ENCODE assay signal across 21 mouse cellular contexts in the genomic region with DNA sequence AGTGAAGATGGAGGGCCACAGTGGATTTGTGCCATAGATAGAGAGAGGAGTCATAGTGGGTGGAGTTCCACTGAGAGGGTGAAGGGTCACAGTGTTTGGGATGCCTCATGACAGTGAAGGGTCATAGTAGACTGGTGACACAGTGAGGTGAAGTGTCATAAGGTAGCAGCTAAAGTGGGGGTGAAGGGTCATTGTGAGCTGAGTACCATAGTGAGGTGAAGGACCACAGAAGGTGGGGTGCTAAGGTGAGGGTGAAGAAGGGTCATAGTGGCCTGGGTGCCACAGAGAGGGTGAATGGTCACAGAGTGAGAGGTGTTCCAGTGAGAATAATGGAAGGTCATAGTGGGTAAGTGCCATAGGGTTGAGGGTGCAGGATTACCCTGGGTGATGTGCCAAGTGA.
A peak's percentile ranks its signal among the peaks of the same experiment; 100 is the strongest.
DNase-seq lines count a peak whose midpoint lies in the region; ATAC-seq and TF ChIP-seq lines count a peak whose summit lies in the region.
"Had no signal": no experiment of that assay in that cellular context is flagged by ENCODE, and none has a peak within 500 bp of the region (broad histone marks: within the 10 kb centered on the region; RNA-seq: fewer than 3 reads in every experiment).

No protein-coding gene starts in this region.

- no peak for TF ChIP-seq POLR2A in cortical plate, adult 2 months (IDR thresholded peaks at IDR 0.05; ENCODE audit: extremely low read depth, insufficient read depth, low read length)

- no peaks in the 10 kb centered on the region for H3K9me3 ChIP-seq in limb, embryonic 12.5 days
- no peaks in the 10 kb centered on the region for H3K9me3 ChIP-seq in limb, embryonic 10.5 days (replicated peaks)
- no peaks in the 10 kb centered on the region for H3K9me3 ChIP-seq in midbrain, embryonic 14.5 days (ENCODE audit: control insufficient read depth, low read length)
- no peaks in the 10 kb centered on the region for H3K9me3 ChIP-seq in midbrain, embryonic 11.5 days (ENCODE audit: control insufficient read depth, low read length)
- H3K9me3 ChIP-seq in embryonic facial prominence, embryonic 12.5 days = no peaks in the 10 kb centered on the region
- H3K9me3 ChIP-seq: embryonic facial prominence, embryonic 13.5 days; forebrain, embryonic 13.5 days; hindbrain, embryonic 12.5 days had no signal

- H3K36me3 ChIP-seq in limb, embryonic 12.5 days = no peaks in the 10 kb centered on the region
- no peaks in the 10 kb centered on the region for H3K36me3 ChIP-seq in limb, embryonic 10.5 days
- no peaks in the 10 kb centered on the region for H3K36me3 ChIP-seq in midbrain, embryonic 14.5 days (ENCODE audit: control insufficient read depth, insufficient read depth, low read length)
- no peaks in the 10 kb centered on the region for H3K36me3 ChIP-seq in midbrain, embryonic 11.5 days (ENCODE audit: control insufficient read depth, insufficient read depth, low read length)
- no peaks in the 10 kb centered on the region for H3K36me3 ChIP-seq in embryonic facial prominence, embryonic 12.5 days
- H3K36me3 ChIP-seq: embryonic facial prominence, embryonic 13.5 days; hindbrain, embryonic 12.5 days had no signal

- intact Hi-C loops in left cerebral cortex, postnatal 10 days (cut with DNase I) = no loop called here

- H3K4me3 ChIP-seq in limb, embryonic 12.5 days (replicated peaks) = no peak overlapping the region
- H3K4me3 ChIP-seq in limb, embryonic 10.5 days = no peak overlapping the region
- no peak overlapping the region for H3K4me3 ChIP-seq in midbrain, embryonic 14.5 days (replicated peaks; ENCODE audit: low read depth, low read length)
- no peak overlapping the region for H3K4me3 ChIP-seq in midbrain, embryonic 11.5 days (ENCODE audit: low read depth, low read length)
- H3K4me3 ChIP-seq in cortical plate, adult 2 months (ENCODE audit: insufficient read depth, low read length) = no peak overlapping the region
- no peak overlapping the region for H3K4me3 ChIP-seq in embryonic facial prominence, embryonic 12.5 days
- H3K4me3 ChIP-seq: embryonic facial prominence, embryonic 13.5 days; forebrain, embryonic 13.5 days; gastrocnemius, adult 2 months; hindbrain, embryonic 12.5 days had no signal

- H3K4me1 ChIP-seq in limb, embryonic 12.5 days (replicated peaks) = no peaks in the 10 kb centered on the region
- no peaks in the 10 kb centered on the region for H3K4me1 ChIP-seq in limb, embryonic 10.5 days
- H3K4me1 ChIP-seq in midbrain, embryonic 14.5 days (ENCODE audit: control insufficient read depth, insufficient read depth, low read length) = no peaks in the 10 kb centered on the region
- no peaks in the 10 kb centered on the region for H3K4me1 ChIP-seq in midbrain, embryonic 11.5 days (ENCODE audit: control insufficient read depth, insufficient read depth, low read length)
- H3K4me1 ChIP-seq in cortical plate, adult 2 months (ENCODE audit: control insufficient read depth, insufficient read depth, low read length) = peaks cover 2% of the 10 kb centered on the region
- H3K4me1 ChIP-seq in embryonic facial prominence, embryonic 12.5 days = no peaks in the 10 kb centered on the region
- H3K4me1 ChIP-seq: forebrain, embryonic 13.5 days; hindbrain, embryonic 12.5 days had no signal

- H3K27me3 ChIP-seq in limb, embryonic 12.5 days = no peaks in the 10 kb centered on the region
- no peaks in the 10 kb centered on the region for H3K27me3 ChIP-seq in limb, embryonic 10.5 days (ENCODE audit: low read depth, poor library complexity, severe bottlenecking)
- no peaks in the 10 kb centered on the region for H3K27me3 ChIP-seq in midbrain, embryonic 14.5 days (ENCODE audit: control insufficient read depth, insufficient read depth, low read length)
- no peaks in the 10 kb centered on the region for H3K27me3 ChIP-seq in midbrain, embryonic 11.5 days (ENCODE audit: control insufficient read depth, insufficient read depth, low read length)
- H3K27me3 ChIP-seq in embryonic facial prominence, embryonic 12.5 days = no peaks in the 10 kb centered on the region
- H3K27me3 ChIP-seq: embryonic facial prominence, embryonic 13.5 days; forebrain, embryonic 13.5 days; hindbrain, embryonic 12.5 days had no signal

- DNase-seq in limb, embryonic 10.5 days (ENCODE audit: low spot score) = no peak
- no peak for DNase-seq in midbrain, embryonic 14.5 days
- no peak for DNase-seq in midbrain, embryonic 11.5 days (ENCODE audit: low spot score, missing footprints)
- no peak for DNase-seq in kidney, postnatal 4 days
- DNase-seq in left cerebral cortex, postnatal 10 days (ENCODE audit: extremely low spot score in 1 of 2, low spot score in 2 of 2) = no peak
- DNase-seq: adrenal gland, adult 2 months; adrenal gland, postnatal 25 days; cerebellum, adult 18-20 months; cerebellum, adult 9-11 months; cerebellum, postnatal 36 days; forebrain, postnatal 0 days; gastrocnemius, adult 2 months; gastrocnemius, postnatal 25 days; heart, postnatal 10 days; heart, postnatal 4 days had no signal

- H3K9ac ChIP-seq in limb, embryonic 12.5 days (replicated peaks) = no peak overlapping the region
- H3K9ac ChIP-seq in midbrain, embryonic 14.5 days (replicated peaks; ENCODE audit: low read length) = no peak overlapping the region
- no peak overlapping the region for H3K9ac ChIP-seq in midbrain, embryonic 11.5 days (ENCODE audit: low read length)
- H3K9ac ChIP-seq in embryonic facial prominence, embryonic 12.5 days = no peak overlapping the region
- H3K9ac ChIP-seq: embryonic facial prominence, embryonic 13.5 days; forebrain, embryonic 13.5 days; forebrain, postnatal 0 days; hindbrain, embryonic 12.5 days had no signal

- ATAC-seq in limb, embryonic 12.5 days (ENCODE audit: insufficient number of reproducible peaks, insufficient read depth, low FRiP score, low TSS enrichment, low read depth) = peak; percentile 26; the same call in 1 of the 2 replicates
- ATAC-seq in midbrain, embryonic 14.5 days (ENCODE audit: low FRiP score, low TSS enrichment) = peak; percentile 43; the same call in 1 of the 2 replicates
- no peak for ATAC-seq in midbrain, embryonic 11.5 days (ENCODE audit: low FRiP score)
- ATAC-seq in embryonic facial prominence, embryonic 12.5 days (ENCODE audit: insufficient number of reproducible peaks, insufficient read depth, low FRiP score, low TSS enrichment) = 0 out of 2 replicates have a peak, but pooled peaks have one; percentile 6
- ATAC-seq: forebrain, embryonic 13.5 days; forebrain, postnatal 0 days had no signal

- no peak for TF ChIP-seq CTCF in cortical plate, adult 2 months (IDR thresholded peaks at IDR 0.05; ENCODE audit: extremely low read depth, insufficient read depth, low read length)

- H3K27ac ChIP-seq in limb, embryonic 12.5 days = no peak overlapping the region
- H3K27ac ChIP-seq in limb, embryonic 10.5 days = no peak overlapping the region
- H3K27ac ChIP-seq in midbrain, embryonic 14.5 days (replicated peaks; ENCODE audit: low read depth, low read length) = no peak overlapping the region
- no peak overlapping the region for H3K27ac ChIP-seq in midbrain, embryonic 11.5 days (ENCODE audit: low read depth, low read length)
- H3K27ac ChIP-seq in cortical plate, adult 2 months (ENCODE audit: insufficient read depth, low read length) = 0 out of 2 replicates have a peak overlapping the region, but pooled peaks have one; percentile 3
- no peak overlapping the region for H3K27ac ChIP-seq in embryonic facial prominence, embryonic 12.5 days
- H3K27ac ChIP-seq: embryonic facial prominence, embryonic 13.5 days; forebrain, embryonic 13.5 days; gastrocnemius, adult 2 months; hindbrain, embryonic 12.5 days had no signal

- no peak overlapping the region for H3K4me2 ChIP-seq in limb, embryonic 12.5 days
- no peak overlapping the region for H3K4me2 ChIP-seq in midbrain, embryonic 14.5 days (ENCODE audit: low read length)
- H3K4me2 ChIP-seq in midbrain, embryonic 11.5 days = no peak overlapping the region
- H3K4me2 ChIP-seq in embryonic facial prominence, embryonic 12.5 days (replicated peaks) = no peak overlapping the region
- H3K4me2 ChIP-seq: embryonic facial prominence, embryonic 13.5 days; forebrain, embryonic 13.5 days; hindbrain, embryonic 12.5 days had no signal
